Mouse (Mus musculus) liver, adult 2 months (tissue): ENCODE results near the gene Hist1h4a. TPM values are rescaled to one million over a fixed set of nuclear protein-coding genes. Genes with fewer than 3 reads are reported as not detected.
"Not testable (repeated sequence)": the region's sequence is repeated elsewhere in the genome, so short reads cannot be mapped to it uniquely, and the experiment has no call there.

Experiments
- DNase-seq: peaks from one replicate; pipeline ENCODE4 v3.0.0-alpha.2; 2011; ENCODE audit warnings: low read depth, low spot score; ENCODE audit errors: extremely low read depth
- H3K27ac ChIP-seq: fragments of 200-500 bp; replicated peaks from 2 replicates; pipeline ENCODE4 v1.5.1; 2012; ENCODE audit warnings: low read depth, mild to moderate bottlenecking, control low read depth, inconsistent platforms, low read length; ENCODE audit not compliant: insufficient read depth
- H3K27me3 ChIP-seq: fragments of 200-500 bp; 2 replicates; pipeline ENCODE4 v1.6.1; 2012; ENCODE audit warnings: mild to moderate bottlenecking, moderate library complexity, low read length, inconsistent platforms; ENCODE audit not compliant: control insufficient read depth, insufficient read depth
- H3K36me3 ChIP-seq: fragments of 200-500 bp; 2 replicates; pipeline ENCODE4 v1.6.1; 2012; ENCODE audit warnings: low read length, inconsistent platforms; ENCODE audit not compliant: control insufficient read depth, insufficient read depth
- H3K4me1 ChIP-seq: fragments of 200-500 bp; 2 replicates; pipeline ENCODE4 v1.6.1; 2011; ENCODE audit warnings: low read length; ENCODE audit not compliant: control insufficient read depth, insufficient read depth
- H3K4me3 ChIP-seq: fragments of 200-500 bp; 2 replicates; pipeline ENCODE4 v1.5.1; 2011; ENCODE audit warnings: low read depth, mild to moderate bottlenecking, control low read depth, low read length, moderate library complexity; ENCODE audit not compliant: insufficient read depth
- H3K79me2 ChIP-seq: fragments of 200-500 bp; 2 replicates; pipeline ENCODE4 v1.6.1; 2012; ENCODE audit warnings: inconsistent platforms, mild to moderate bottlenecking, low read length, moderate library complexity; ENCODE audit not compliant: control insufficient read depth, insufficient read depth
- H3K9ac ChIP-seq: fragments of 200-500 bp; 2 replicates; pipeline ENCODE4 v1.6.1; 2012; ENCODE audit warnings: low read depth, mild to moderate bottlenecking, control low read depth, inconsistent platforms, low read length
- CTCF ChIP-seq: fragments of 200-500 bp; IDR thresholded peaks from 2 replicates; pipeline ENCODE4 v1.5.1; 2011; ENCODE audit warnings: low read depth, low read length, control low read depth
- POLR2A ChIP-seq: fragments of 200-500 bp; IDR thresholded peaks from 2 replicates; pipeline ENCODE4 v1.6.1; 2011; ENCODE audit warnings: low read length, control low read depth; ENCODE audit not compliant: insufficient read depth; ENCODE audit errors: extremely low read depth
- WGBS: fragments of 180-500 bp; shearing (Covaris S2); methylation state at CpG from one replicate; pipeline ENCODE4 v1.1.7; 2018; 5-methylcytosine and 5-hydroxymethylcytosine counted together
- polyA plus RNA-seq: library from polyadenylated mRNA; depleted of rRNA; stranded (reverse); fragments of >200 nt; gene quantifications from 2 replicates; pipeline ENCODE4 v1.2.3, GENCODE M21; 2012
- total RNA-seq: library from RNA; depleted of rRNA; stranded (reverse); fragments of >200 nt; gene quantifications from 2 replicates; pipeline ENCODE4 v1.2.3, GENCODE M21; 2014

Gene Hist1h4a
- total and polyA plus RNA-seq, 2 experiments, result 21.0 TPM; not detected in 1

DNA sequence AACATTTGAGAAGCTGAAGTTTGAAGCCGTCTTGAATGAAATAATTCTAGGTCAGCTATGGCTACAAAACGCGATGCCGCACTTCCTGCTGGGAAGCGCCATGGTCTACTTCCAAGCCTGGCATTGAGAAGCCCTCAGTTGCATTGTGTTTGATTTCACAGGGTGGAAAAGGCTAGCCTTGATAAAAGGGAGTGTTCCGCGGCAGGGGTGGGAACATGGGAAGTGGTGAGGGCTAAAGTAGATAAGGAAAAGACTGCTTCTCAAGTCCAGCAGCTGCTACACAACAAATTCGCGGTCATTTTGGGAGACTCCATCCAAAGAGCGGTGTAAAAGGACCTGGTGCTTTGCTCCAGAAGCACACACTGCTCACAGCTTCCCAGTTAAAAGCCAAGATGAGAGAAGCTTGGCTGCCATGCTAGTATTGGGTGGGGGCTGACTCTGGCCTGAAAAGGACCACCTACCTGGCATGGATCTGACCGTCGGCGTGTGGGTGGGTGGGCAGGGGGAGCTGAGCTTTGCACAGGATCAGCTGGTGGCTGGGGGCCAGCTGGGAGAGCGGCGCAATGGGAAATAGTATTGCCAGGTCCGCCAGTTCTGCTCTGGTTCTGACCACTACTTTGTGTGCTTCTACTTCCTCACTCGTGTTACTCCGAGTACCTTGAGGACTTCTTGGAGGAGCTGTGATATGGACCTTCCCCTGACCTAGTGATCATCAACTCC, 32.4 kb downstream of the Hist1h4a start:
- Histone ChIP-seq H3K4me3 (no peak overlapping the region), H3K4me1 (peaks cover 25% of the 10 kb centered on the region), H3K79me2 (no peaks in the 10 kb centered on the region), H3K27ac (peak overlapping the region; percentile 90), H3K36me3 (no peaks in the 10 kb centered on the region), H3K27me3 (no peaks in the 10 kb centered on the region), H3K9ac (no peak overlapping the region)
- WGBS, result 64% methylated on average over 18 of the region's 18 CpGs
- DNase-seq, result no peak
- TF ChIP-seq POLR2A (no peak), CTCF (no peak)

DNA sequence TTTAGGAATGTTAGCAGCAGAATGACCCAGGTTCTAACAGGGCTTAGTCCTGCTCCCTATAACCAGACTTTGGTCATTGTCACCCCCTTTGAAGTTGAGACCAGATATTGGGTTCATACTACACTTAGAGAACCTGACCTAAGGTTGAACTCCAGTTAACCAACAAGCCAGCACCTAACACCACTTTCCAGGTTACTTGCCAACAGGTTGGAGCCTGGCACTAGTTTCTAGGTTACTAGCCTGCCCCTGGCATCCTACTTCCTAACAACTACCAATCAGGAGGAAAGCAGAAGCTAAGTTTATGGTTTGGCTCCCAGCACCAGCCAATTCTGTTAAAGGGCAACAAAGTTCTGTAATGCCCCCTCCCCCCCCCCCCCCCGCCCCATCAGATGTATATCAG, 35.8 kb downstream of the Hist1h4a start:
- Histone ChIP-seq H3K9ac (no peak overlapping the region), H3K4me1 (peaks cover 19% of the 10 kb centered on the region), H3K27ac (no peak overlapping the region), H3K4me3 (no peak overlapping the region), H3K36me3 (no peaks in the 10 kb centered on the region), H3K79me2 (no peaks in the 10 kb centered on the region), H3K27me3 (no peaks in the 10 kb centered on the region)
- DNase-seq, result peak; percentile 96
- TF ChIP-seq CTCF, result no peak
- TF ChIP-seq POLR2A, result no peak
- WGBS, result 44% methylated on average over 1 of the region's 1 CpGs

DNA sequence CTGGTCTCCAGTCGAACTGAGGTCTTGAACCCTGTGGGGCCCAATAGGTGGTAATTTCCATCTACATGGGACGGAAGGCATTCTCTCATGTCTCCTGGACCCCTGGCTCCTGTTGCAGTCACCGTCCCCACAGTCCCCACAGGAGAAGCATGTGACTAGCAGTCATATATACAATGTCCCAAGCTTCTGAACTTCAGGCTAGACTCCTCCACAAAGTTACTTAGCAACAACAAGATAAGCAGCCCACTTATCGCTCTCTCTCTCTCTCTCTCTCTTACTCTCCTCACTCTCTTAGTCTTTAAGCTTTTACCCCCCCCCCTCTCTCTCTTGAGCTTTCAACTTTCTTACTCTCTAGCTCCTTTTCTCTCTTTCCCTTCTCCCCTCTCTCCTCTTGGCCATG, 36.8 kb downstream of the Hist1h4a start:
- no peaks in the 10 kb centered on the region for H3K27me3 ChIP-seq
- 96% methylated on average over 4 of the region's 4 CpGs for WGBS
- no peak for TF ChIP-seq CTCF
- TF ChIP-seq POLR2A, result no peak
- H3K4me1 ChIP-seq, result peaks cover 12% of the 10 kb centered on the region
- H3K9ac ChIP-seq, result no peak overlapping the region
- no peaks in the 10 kb centered on the region for H3K36me3 ChIP-seq
- DNase-seq, result no peak
- no peak overlapping the region for H3K4me3 ChIP-seq
- H3K79me2 ChIP-seq, result no peaks in the 10 kb centered on the region
- H3K27ac ChIP-seq, result no peak overlapping the region

DNA sequence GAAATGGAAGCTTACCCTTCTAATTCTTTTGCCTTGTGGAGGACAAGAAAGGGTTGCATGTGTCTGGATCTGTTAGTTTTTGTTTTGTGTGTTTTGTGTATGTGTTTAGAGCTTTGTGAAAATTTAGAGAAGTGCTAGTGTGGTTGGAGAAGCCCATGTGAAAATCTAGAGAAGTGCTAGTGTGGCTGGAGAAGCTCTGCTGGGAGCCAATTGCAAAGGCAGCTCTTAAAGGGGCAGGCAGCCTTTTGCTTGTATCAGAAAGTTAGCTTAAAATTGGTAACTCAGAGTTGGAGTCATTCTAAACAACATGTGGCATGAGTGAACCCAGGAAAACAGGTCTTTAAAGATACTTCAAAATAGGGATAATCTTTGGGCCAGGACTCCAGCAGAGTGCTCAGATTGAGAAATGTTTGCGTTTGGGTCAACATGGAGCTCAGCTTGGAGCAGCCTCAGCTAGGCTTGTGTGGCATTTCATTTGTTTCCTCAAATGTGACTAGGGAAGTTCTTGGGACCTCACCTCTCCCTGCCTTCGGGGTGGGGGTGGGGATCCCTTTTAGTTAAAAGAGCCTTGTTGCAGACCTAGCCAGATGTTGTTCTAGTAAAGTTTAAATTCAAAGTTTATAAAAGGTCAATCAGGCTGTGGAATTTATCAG, 43.3 kb downstream of the Hist1h4a start:
- peak overlapping the region; percentile 36 for H3K27ac ChIP-seq
- peak; percentile 68 for DNase-seq
- H3K9ac ChIP-seq, H3K4me3 ChIP-seq, H3K79me2 ChIP-seq, H3K27me3 ChIP-seq, H3K36me3 ChIP-seq: not testable (repeated sequence)
- 11% methylated on average over 2 of the region's 2 CpGs for WGBS
- H3K4me1 ChIP-seq, result peaks cover 12% of the 10 kb centered on the region; the same call in 1 of the 2 replicates

DNA sequence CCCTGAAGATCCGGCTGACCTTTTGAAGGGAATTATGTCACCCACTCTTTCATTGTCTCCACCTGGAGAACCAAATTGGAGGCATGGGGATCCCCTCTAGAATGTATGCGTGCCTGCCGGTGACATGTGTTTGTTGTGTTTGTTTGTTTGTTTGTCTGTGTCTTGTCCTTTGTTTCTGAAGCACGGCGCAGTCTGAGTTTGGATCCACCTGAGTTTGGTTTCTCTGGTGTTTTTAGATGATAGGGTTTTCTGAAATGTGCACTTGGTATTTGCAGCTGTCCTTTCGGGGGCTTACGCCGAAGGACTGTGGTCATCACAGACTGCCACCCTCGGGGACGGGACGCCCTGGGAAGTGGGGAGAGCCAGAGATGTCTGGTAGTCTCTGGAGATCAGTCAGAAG, 43.9 kb downstream of the Hist1h4a start:
- no peak overlapping the region for H3K4me3 ChIP-seq
- peaks cover 12% of the 10 kb centered on the region; the same call in 1 of the 2 replicates for H3K4me1 ChIP-seq
- 64% methylated on average over 11 of the region's 11 CpGs for WGBS
- no peak overlapping the region for H3K9ac ChIP-seq
- H3K27ac ChIP-seq, result peak overlapping the region; percentile 36
- no peaks in the 10 kb centered on the region for H3K79me2 ChIP-seq
- H3K36me3 ChIP-seq, result no peaks in the 10 kb centered on the region
- no peaks in the 10 kb centered on the region for H3K27me3 ChIP-seq
- TF ChIP-seq CTCF (no peak), POLR2A (no peak)
- no peak for DNase-seq
